Mouse (Mus musculus): ENCODE results near the gene Olfr1367. TPM values are rescaled to one million over a fixed set of nuclear protein-coding genes. Genes with fewer than 3 reads are reported as not detected.

Olfr1367 gene
- polyA plus RNA-seq, 3 experiments from 2014 or later, result not detected

DNA sequence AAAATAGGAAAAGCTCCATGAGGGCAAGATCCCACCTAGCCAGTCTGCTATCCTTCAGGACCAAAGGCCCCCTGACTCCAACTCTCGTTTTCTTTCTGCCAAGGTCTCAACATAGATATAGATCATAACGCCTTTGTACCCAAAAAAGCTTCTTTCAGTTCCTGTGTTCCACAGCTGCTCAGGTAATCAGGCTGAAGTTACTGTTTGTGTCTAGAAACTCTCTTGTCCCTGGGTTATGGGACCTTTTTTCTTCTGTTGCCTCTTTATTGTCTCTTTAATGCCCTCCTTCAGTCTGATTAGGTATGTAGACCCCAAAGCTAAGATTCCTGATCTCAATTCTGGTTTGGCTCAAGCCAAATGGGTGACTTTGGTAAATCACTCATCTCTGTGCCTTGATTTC lies 50.8 kb downstream of the Olfr1367 start:
- no peak for ATAC-seq

Other genes starting within 250 kb of the Olfr1367 start
- under 1 TPM in 2 of 3 experiments, not detected in 1; 0.13 to 0.27 TPM for gene Olfr1369-ps1, start 235.4 kb upstream of the Olfr1367 start, polyA plus RNA-seq (2017; shearing (Covaris generic))
- gene Olfr263, start 217.3 kb upstream of the Olfr1367 start, polyA plus RNA-seq (2017; shearing (Covaris generic)), result not detected
- gene Olfr1368, start 201.0 kb upstream of the Olfr1367 start, polyA plus RNA-seq (2017; shearing (Covaris generic)), result not detected
- 10 to 100 TPM; 16.0 to 17.3 (median 16.3) TPM for gene Trim27, start 167.5 kb upstream of the Olfr1367 start, polyA plus RNA-seq (2017; shearing (Covaris generic))
- gene Gpx5, start 54.2 kb upstream of the Olfr1367 start, polyA plus RNA-seq (2017; shearing (Covaris generic)), result not detected
- gene Gpx6, start 34.8 kb upstream of the Olfr1367 start, polyA plus RNA-seq (2017; shearing (Covaris generic)), result not detected
- gene Zscan12, start 15.9 kb downstream of the Olfr1367 start, polyA plus RNA-seq (2017; shearing (Covaris generic)), result 1 to 10 TPM; 3.9 to 9.2 (median 8.1) TPM
- 10 to 100 TPM; 23.7 to 42.0 (median 33.0) TPM for gene Zkscan3, start 55.8 kb downstream of the Olfr1367 start, polyA plus RNA-seq (2017; shearing (Covaris generic))
- 1 to 10 TPM in 2 of 3 experiments, under 1 TPM in 1; 0.68 to 1.7 (median 1.6) TPM for gene Pgbd1, start 94.1 kb downstream of the Olfr1367 start, polyA plus RNA-seq (2017; shearing (Covaris generic))
- 10 to 100 TPM; 42.6 to 84.1 (median 72.6) TPM for gene Zscan26, start 106.8 kb downstream of the Olfr1367 start, polyA plus RNA-seq (2017; shearing (Covaris generic))
- gene Nkapl, start 121.6 kb downstream of the Olfr1367 start, polyA plus RNA-seq (2017; shearing (Covaris generic)), result under 1 TPM in 1 of 3 experiments, not detected in 2; 0.62 TPM
- not detected for gene Zkscan4, start 132.0 kb downstream of the Olfr1367 start, polyA plus RNA-seq (2017; shearing (Covaris generic))
- not detected for gene Gm10065, start 132.5 kb downstream of the Olfr1367 start, polyA plus RNA-seq (2017; shearing (Covaris generic))
- under 1 TPM in 1 of 3 experiments, not detected in 2; 0.17 TPM for gene AK157302, start 148.3 kb downstream of the Olfr1367 start, polyA plus RNA-seq (2017; shearing (Covaris generic))
- 10 to 100 TPM in 2 of 3 experiments, 1 to 10 TPM in 1; 5.4 to 41.4 (median 31.6) TPM for gene Gm11273, start 154.5 kb downstream of the Olfr1367 start, polyA plus RNA-seq (2017; shearing (Covaris generic))
- 1 to 10 TPM; 5.8 to 8.7 (median 5.9) TPM for gene Zkscan8, start 184.2 kb downstream of the Olfr1367 start, polyA plus RNA-seq (2017; shearing (Covaris generic))
- gene Olfr1366, start 195.9 kb downstream of the Olfr1367 start, polyA plus RNA-seq (2017; shearing (Covaris generic)), result not detected
- under 1 TPM in 2 of 3 experiments, not detected in 1; 0.11 to 0.19 TPM for gene Olfr1535, start 213.0 kb downstream of the Olfr1367 start, polyA plus RNA-seq (2017; shearing (Covaris generic))
- not detected for gene Olfr1364, start 234.8 kb downstream of the Olfr1367 start, polyA plus RNA-seq (2017; shearing (Covaris generic))

All from inflammation-experienced regulatory T-cells, adult 6 months (primary cell).